Mouse (Mus musculus): ENCODE measurements around the gene Tcaim. TPM values are rescaled to one million over a fixed set of nuclear protein-coding genes. Genes with fewer than 3 reads are reported as not detected.

Tcaim gene
- polyA plus RNA-seq, 1 experiment from 2014 or later, result 5.7 TPM

GRCm38 (mm10) chr9:122812386-122812785 lies 7.0 kb downstream of the Tcaim start:
- Histone ChIP-seq H3K4me1 (ENCODE audit: control insufficient read depth, insufficient read depth, low read length) (no peaks in the 10 kb centered on the region), H3K9ac (ENCODE audit: low read length) (no peak overlapping the region), H3K27ac (replicated peaks; ENCODE audit: low read depth, low read length) (no peak overlapping the region), H3K27me3 (ENCODE audit: control insufficient read depth, insufficient read depth, low read length) (no peaks in the 10 kb centered on the region), H3K36me3 (ENCODE audit: control insufficient read depth, insufficient read depth, low read length) (no peaks in the 10 kb centered on the region), H3K4me3 (ENCODE audit: low read depth, low read length) (no peak overlapping the region), H3K4me2 (ENCODE audit: low read depth, severe bottlenecking) (no peak overlapping the region), H3K9me3 (ENCODE audit: control insufficient read depth, low read length) (no peaks in the 10 kb centered on the region)
- DNase-seq (ENCODE audit: low spot score), result no peak
- WGBS, result 84% methylated on average over 5 of the region's 5 CpGs
- ATAC-seq (ENCODE audit: insufficient number of reproducible peaks, low FRiP score, low TSS enrichment, low read depth), result no peak

- Histone ChIP-seq H3K4me1 (ENCODE audit: control insufficient read depth, insufficient read depth, low read length) (no peaks in the 10 kb centered on the region), H3K27me3 (ENCODE audit: control insufficient read depth, insufficient read depth, low read length) (no peaks in the 10 kb centered on the region), H3K9ac (ENCODE audit: low read length) (no peak overlapping the region), H3K27ac (replicated peaks; ENCODE audit: low read depth, low read length) (no peak overlapping the region), H3K9me3 (ENCODE audit: control insufficient read depth, low read length) (no peaks in the 10 kb centered on the region), H3K4me2 (ENCODE audit: low read depth, severe bottlenecking) (no peak overlapping the region), H3K4me3 (ENCODE audit: low read depth, low read length) (no peak overlapping the region), H3K36me3 (ENCODE audit: control insufficient read depth, insufficient read depth, low read length) (no peaks in the 10 kb centered on the region)
- DNase-seq (ENCODE audit: low spot score), result no peak
- no peak for ATAC-seq (ENCODE audit: insufficient number of reproducible peaks, low FRiP score, low TSS enrichment, low read depth)
- WGBS, result 96% methylated on average over 2 of the region's 2 CpGs
Observed at GRCm38 (mm10) chr9:122814775-122815174, 9.4 kb downstream of the Tcaim start.

GRCm38 (mm10) chr9:122815239-122815851 lies 10.0 kb downstream of the Tcaim start:
- Histone ChIP-seq H3K4me3 (ENCODE audit: low read depth, low read length) (no peak overlapping the region), H3K4me2 (ENCODE audit: low read depth, severe bottlenecking) (no peak overlapping the region), H3K36me3 (ENCODE audit: control insufficient read depth, insufficient read depth, low read length) (no peaks in the 10 kb centered on the region), H3K4me1 (ENCODE audit: control insufficient read depth, insufficient read depth, low read length) (no peaks in the 10 kb centered on the region), H3K9me3 (ENCODE audit: control insufficient read depth, low read length) (no peaks in the 10 kb centered on the region), H3K27ac (replicated peaks; ENCODE audit: low read depth, low read length) (no peak overlapping the region), H3K9ac (ENCODE audit: low read length) (no peak overlapping the region), H3K27me3 (ENCODE audit: control insufficient read depth, insufficient read depth, low read length) (no peaks in the 10 kb centered on the region)
- WGBS, result 93% methylated on average over 4 of the region's 4 CpGs
- no peak for DNase-seq (ENCODE audit: low spot score)
- ATAC-seq (ENCODE audit: insufficient number of reproducible peaks, low FRiP score, low TSS enrichment, low read depth), result no peak

GRCm38 (mm10) chr9:122823374-122824017 lies 18.2 kb downstream of the Tcaim start:
- Histone ChIP-seq H3K4me1 (ENCODE audit: control insufficient read depth, insufficient read depth, low read length) (no peaks in the 10 kb centered on the region), H3K4me3 (ENCODE audit: low read depth, low read length) (no peak overlapping the region), H3K36me3 (ENCODE audit: control insufficient read depth, insufficient read depth, low read length) (no peaks in the 10 kb centered on the region; the same call in 1 of the 2 replicates), H3K4me2 (ENCODE audit: low read depth, severe bottlenecking) (no peak overlapping the region), H3K27me3 (ENCODE audit: control insufficient read depth, insufficient read depth, low read length) (no peaks in the 10 kb centered on the region), H3K9me3 (ENCODE audit: control insufficient read depth, low read length) (no peaks in the 10 kb centered on the region), H3K9ac (ENCODE audit: low read length) (no peak overlapping the region), H3K27ac (replicated peaks; ENCODE audit: low read depth, low read length) (no peak overlapping the region)
- WGBS, result 87% methylated on average over 5 of the region's 5 CpGs
- DNase-seq (ENCODE audit: low spot score) (no peak), ATAC-seq (ENCODE audit: insufficient number of reproducible peaks, low FRiP score, low TSS enrichment, low read depth) (no peak)

GRCm38 (mm10) chr9:122826743-122827142 lies 21.4 kb downstream of the Tcaim start:
- no peaks in the 10 kb centered on the region; the same call in 1 of the 2 replicates for H3K36me3 ChIP-seq (ENCODE audit: control insufficient read depth, insufficient read depth, low read length)

GRCm38 (mm10) chr9:122829826-122830380 lies 24.6 kb downstream of the Tcaim start:
- Histone ChIP-seq H3K27ac (replicated peaks; ENCODE audit: low read depth, low read length) (no peak overlapping the region), H3K9ac (ENCODE audit: low read length) (no peak overlapping the region), H3K9me3 (ENCODE audit: control insufficient read depth, low read length) (no peaks in the 10 kb centered on the region), H3K4me2 (ENCODE audit: low read depth, severe bottlenecking) (no peak overlapping the region), H3K27me3 (ENCODE audit: control insufficient read depth, insufficient read depth, low read length) (no peaks in the 10 kb centered on the region), H3K36me3 (ENCODE audit: control insufficient read depth, insufficient read depth, low read length) (no peaks in the 10 kb centered on the region; the same call in 1 of the 2 replicates), H3K4me1 (ENCODE audit: control insufficient read depth, insufficient read depth, low read length) (no peaks in the 10 kb centered on the region), H3K4me3 (ENCODE audit: low read depth, low read length) (no peak overlapping the region)
- no peak for DNase-seq (ENCODE audit: low spot score)
- ATAC-seq (ENCODE audit: insufficient number of reproducible peaks, low FRiP score, low TSS enrichment, low read depth), result no peak
- WGBS, result 79% methylated on average over 4 of the region's 4 CpGs

More at GRCm38 (mm10) chr9:122826743-122827142, 21.4 kb downstream of the Tcaim start:
- H3K4me2 ChIP-seq (ENCODE audit: low read depth, severe bottlenecking), result no peak overlapping the region
- ATAC-seq (ENCODE audit: insufficient number of reproducible peaks, low FRiP score, low TSS enrichment, low read depth) (no peak), DNase-seq (ENCODE audit: low spot score) (no peak)
- H3K27me3 ChIP-seq (ENCODE audit: control insufficient read depth, insufficient read depth, low read length), result no peaks in the 10 kb centered on the region
- H3K27ac ChIP-seq (replicated peaks; ENCODE audit: low read depth, low read length), result no peak overlapping the region
- H3K4me3 ChIP-seq (ENCODE audit: low read depth, low read length), result no peak overlapping the region
- 93% methylated on average over 4 of the region's 4 CpGs for WGBS
- H3K9ac ChIP-seq (ENCODE audit: low read length), result no peak overlapping the region
- H3K4me1 ChIP-seq (ENCODE audit: control insufficient read depth, insufficient read depth, low read length), result no peaks in the 10 kb centered on the region
- no peaks in the 10 kb centered on the region for H3K9me3 ChIP-seq (ENCODE audit: control insufficient read depth, low read length)

GRCm38 (mm10) chr9:122836126-122836525 lies 30.8 kb downstream of the Tcaim start:
- no peak for DNase-seq (ENCODE audit: low spot score)
- no peak overlapping the region for H3K27ac ChIP-seq (replicated peaks; ENCODE audit: low read depth, low read length)

GRCm38 (mm10) chr9:122836790-122837189 lies 31.5 kb downstream of the Tcaim start:
- Histone ChIP-seq H3K36me3 (ENCODE audit: control insufficient read depth, insufficient read depth, low read length) (no peaks in the 10 kb centered on the region; the same call in 1 of the 2 replicates), H3K4me3 (ENCODE audit: low read depth, low read length) (no peak overlapping the region), H3K27me3 (ENCODE audit: control insufficient read depth, insufficient read depth, low read length) (no peaks in the 10 kb centered on the region), H3K9ac (ENCODE audit: low read length) (no peak overlapping the region; the same call in 1 of the 2 replicates), H3K4me2 (ENCODE audit: low read depth, severe bottlenecking) (no peak overlapping the region), H3K9me3 (ENCODE audit: control insufficient read depth, low read length) (no peaks in the 10 kb centered on the region), H3K27ac (replicated peaks; ENCODE audit: low read depth, low read length) (0 out of 2 replicates have a peak overlapping the region, but pooled peaks have one; percentile 26), H3K4me1 (ENCODE audit: control insufficient read depth, insufficient read depth, low read length) (0 out of 2 replicates have a peak, but pooled peaks cover 3% of the 10 kb centered on the region)
- ATAC-seq (ENCODE audit: insufficient number of reproducible peaks, low FRiP score, low TSS enrichment, low read depth) (no peak), DNase-seq (ENCODE audit: low spot score) (no peak)
- WGBS, result 64% methylated on average over 6 of the region's 6 CpGs

More at GRCm38 (mm10) chr9:122836126-122836525, 30.8 kb downstream of the Tcaim start:
- Histone ChIP-seq H3K27me3 (ENCODE audit: control insufficient read depth, insufficient read depth, low read length) (no peaks in the 10 kb centered on the region), H3K4me3 (ENCODE audit: low read depth, low read length) (no peak overlapping the region), H3K9me3 (ENCODE audit: control insufficient read depth, low read length) (no peaks in the 10 kb centered on the region), H3K9ac (ENCODE audit: low read length) (no peak overlapping the region), H3K4me1 (ENCODE audit: control insufficient read depth, insufficient read depth, low read length) (0 out of 2 replicates have a peak, but pooled peaks cover 3% of the 10 kb centered on the region), H3K36me3 (ENCODE audit: control insufficient read depth, insufficient read depth, low read length) (no peaks in the 10 kb centered on the region; the same call in 1 of the 2 replicates), H3K4me2 (ENCODE audit: low read depth, severe bottlenecking) (no peak overlapping the region)
- ATAC-seq (ENCODE audit: insufficient number of reproducible peaks, low FRiP score, low TSS enrichment, low read depth), result no peak
- 67% methylated on average over 9 of the region's 9 CpGs for WGBS
